Mouse (Mus musculus): ENCODE results near the gene Bax. TPM values are rescaled to one million over a fixed set of nuclear protein-coding genes. Genes with fewer than 3 reads are reported as not detected.
"Not testable (repeated sequence)": the region's sequence is repeated elsewhere in the genome, so short reads cannot be mapped to it uniquely, and the experiment has no call there.

The Bax gene
- polyA plus RNA-seq, 1 experiment from 2014 or later = 89.9 TPM

- H3K36me3 ChIP-seq (ENCODE audit: control insufficient read depth, insufficient read depth, low read length) = peaks cover 16% of the 10 kb centered on the region
- 10% methylated on average over 38 of the region's 38 CpGs for WGBS
- peaks cover 5 to 7% of the 10 kb centered on the region in 2 experiments; a peak in 2 of 4 replicates for H3K4me1 ChIP-seq (ENCODE audit: control insufficient read depth in 2 of 2, insufficient read depth in 2 of 2, low read length in 2 of 2)
- H3K27me3 ChIP-seq (ENCODE audit: control insufficient read depth, insufficient read depth, low read length) = no peaks in the 10 kb centered on the region
- peak within 1 kb of the TSS; percentile 78 for H3K9ac ChIP-seq (ENCODE audit: low read length)
- peak within 1 kb of the TSS; percentile 55 to 63 for H3K4me3 ChIP-seq (ENCODE audit: control insufficient read depth in 1 of 2, insufficient read depth in 1 of 2, low read depth in 1 of 2, low read length in 2 of 2)
- peak within 1 kb of the TSS; percentile 59 to 65; a peak in 3 of 4 replicates for H3K27ac ChIP-seq (replicated peaks in 1 of 2; ENCODE audit: control insufficient read depth in 1 of 2, insufficient read depth in 1 of 2, low read depth in 2 of 2, low read length in 2 of 2)
- peak within 1 kb of the TSS; percentile 78 for H3K4me2 ChIP-seq (ENCODE audit: low read length)
- no peaks in the 10 kb centered on the region for H3K9me3 ChIP-seq (ENCODE audit: control insufficient read depth, low read length)
- 0 out of 2 replicates have a peak, but pooled peaks have one; percentile 26 for ATAC-seq (ENCODE audit: insufficient number of reproducible peaks, insufficient read depth, low FRiP score, low read depth)
Measured at GRCm38 (mm10) chr7:45488293-45489204, 21.9 kb upstream of the Bax start, which contains the start of gene Dhdh. Gene Dhdh, minus strand, starts transcription at chr7:45488805.

GRCm38 (mm10) chr7:45487861-45488292 lies 21.2 kb upstream of the Bax start:
- no peak for ATAC-seq (ENCODE audit: insufficient number of reproducible peaks, insufficient read depth, low FRiP score, low read depth)
- Histone ChIP-seq H3K4me2 (ENCODE audit: low read length) (peak overlapping the region; percentile 78), H3K36me3 (ENCODE audit: control insufficient read depth, insufficient read depth, low read length) (peaks cover 10% of the 10 kb centered on the region), H3K9me3 (ENCODE audit: control insufficient read depth, low read length) (no peaks in the 10 kb centered on the region), H3K27me3 (ENCODE audit: control insufficient read depth, insufficient read depth, low read length) (no peaks in the 10 kb centered on the region), H3K4me3 (ENCODE audit: control insufficient read depth in 1 of 2, insufficient read depth in 1 of 2, low read depth in 1 of 2, low read length in 2 of 2) (peak overlapping the region; percentile 11 to 55; a peak in 3 of 4 replicates), H3K27ac (replicated peaks in 1 of 2; ENCODE audit: control insufficient read depth in 1 of 2, insufficient read depth in 1 of 2, low read depth in 2 of 2, low read length in 2 of 2) (peak overlapping the region in 1 of 2 experiments; percentile 65; a peak in 1 of 4 replicates), H3K9ac (ENCODE audit: low read length) (peak overlapping the region; percentile 78), H3K4me1 (ENCODE audit: control insufficient read depth in 2 of 2, insufficient read depth in 2 of 2, low read length in 2 of 2) (peaks cover 5 to 7% of the 10 kb centered on the region in 2 experiments; a peak in 2 of 4 replicates)
- WGBS = 38% methylated on average over 11 of the region's 11 CpGs

DNA sequence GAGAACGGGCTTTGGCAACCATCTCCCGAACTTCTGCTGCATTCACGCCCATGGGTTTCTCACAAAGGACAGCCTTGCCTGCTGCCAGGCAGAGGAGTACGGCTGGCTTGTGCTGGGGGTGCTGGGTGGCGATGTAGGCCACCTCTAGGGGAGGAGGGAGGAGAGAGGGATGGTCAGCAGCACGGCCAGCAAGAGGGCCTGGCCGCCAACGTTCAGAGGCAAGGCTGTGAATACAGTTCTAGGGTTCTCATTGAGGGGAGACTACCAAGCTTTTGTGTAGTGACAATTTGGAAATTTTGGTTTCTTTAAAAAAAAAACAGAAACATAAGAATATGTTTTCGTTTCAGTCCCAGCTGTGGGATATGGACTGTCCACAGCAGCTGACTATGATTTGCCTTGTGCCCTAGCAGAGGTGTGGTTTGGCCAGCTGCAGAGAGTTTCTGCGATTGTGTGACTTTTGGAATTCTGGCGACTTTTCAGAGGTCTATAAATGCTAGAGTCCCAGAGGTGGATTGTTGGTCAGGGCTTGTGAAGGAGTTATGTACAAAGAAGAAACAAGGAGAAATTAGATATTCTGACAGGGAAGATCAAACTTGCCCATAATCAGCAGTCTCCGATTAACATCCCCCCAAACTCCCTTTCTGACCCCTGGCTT lies 20.2 kb upstream of the Bax start, which contains the start of gene Gm45808:
Gm45808 (minus strand) TSS at position 51 of the 655 bp plus-strand sequence.
- ATAC-seq (ENCODE audit: insufficient number of reproducible peaks, insufficient read depth, low FRiP score, low read depth) = no peak
- no peak within 1 kb of the TSS for H3K4me2 ChIP-seq (ENCODE audit: low read length)
- H3K27me3 ChIP-seq (ENCODE audit: control insufficient read depth, insufficient read depth, low read length) = no peaks in the 10 kb centered on the region
- no peak within 1 kb of the TSS for H3K4me3 ChIP-seq (ENCODE audit: control insufficient read depth in 1 of 2, insufficient read depth in 1 of 2, low read depth in 1 of 2, low read length in 2 of 2)
- no peaks in the 10 kb centered on the region for H3K36me3 ChIP-seq (ENCODE audit: control insufficient read depth, insufficient read depth, low read length)
- H3K9ac ChIP-seq (ENCODE audit: low read length) = no peak within 1 kb of the TSS
- WGBS = 83% methylated on average over 12 of the region's 12 CpGs
- H3K9me3 ChIP-seq (ENCODE audit: control insufficient read depth, low read length) = no peaks in the 10 kb centered on the region
- H3K27ac ChIP-seq (replicated peaks in 1 of 2; ENCODE audit: control insufficient read depth in 1 of 2, insufficient read depth in 1 of 2, low read depth in 2 of 2, low read length in 2 of 2) = no peak within 1 kb of the TSS
- peaks cover 5 to 7% of the 10 kb centered on the region in 2 experiments; a peak in 2 of 4 replicates for H3K4me1 ChIP-seq (ENCODE audit: control insufficient read depth in 2 of 2, insufficient read depth in 2 of 2, low read length in 2 of 2)

GRCm38 (mm10) chr7:45486158-45486557 lies 19.5 kb upstream of the Bax start:
- H3K4me1 ChIP-seq (ENCODE audit: control insufficient read depth in 2 of 2, insufficient read depth in 2 of 2, low read length in 2 of 2) = peaks cover 5 to 7% of the 10 kb centered on the region in 2 experiments; a peak in 2 of 4 replicates
- no peak overlapping the region for H3K27ac ChIP-seq (replicated peaks in 1 of 2; ENCODE audit: control insufficient read depth in 1 of 2, insufficient read depth in 1 of 2, low read depth in 2 of 2, low read length in 2 of 2)
- no peaks in the 10 kb centered on the region for H3K27me3 ChIP-seq (ENCODE audit: control insufficient read depth, insufficient read depth, low read length)
- no peaks in the 10 kb centered on the region for H3K9me3 ChIP-seq (ENCODE audit: control insufficient read depth, low read length)
- ATAC-seq (ENCODE audit: insufficient number of reproducible peaks, insufficient read depth, low FRiP score, low read depth) = no peak
- no peak overlapping the region for H3K9ac ChIP-seq (ENCODE audit: low read length)
- H3K4me2 ChIP-seq (ENCODE audit: low read length) = no peak overlapping the region
- no peak overlapping the region for H3K4me3 ChIP-seq (ENCODE audit: control insufficient read depth in 1 of 2, insufficient read depth in 1 of 2, low read depth in 1 of 2, low read length in 2 of 2)
- 45% methylated on average over 7 of the region's 7 CpGs for WGBS
- no peaks in the 10 kb centered on the region for H3K36me3 ChIP-seq (ENCODE audit: control insufficient read depth, insufficient read depth, low read length)

- H3K9me3 ChIP-seq (ENCODE audit: control insufficient read depth, low read length); H3K9ac ChIP-seq (ENCODE audit: low read length); H3K4me1 ChIP-seq (ENCODE audit: control insufficient read depth in 2 of 2, insufficient read depth in 2 of 2, low read length in 2 of 2); H3K27me3 ChIP-seq (ENCODE audit: control insufficient read depth, insufficient read depth, low read length); H3K36me3 ChIP-seq (ENCODE audit: control insufficient read depth, insufficient read depth, low read length); H3K27ac ChIP-seq (replicated peaks in 1 of 2; ENCODE audit: control insufficient read depth in 1 of 2, insufficient read depth in 1 of 2, low read depth in 2 of 2, low read length in 2 of 2); ATAC-seq (ENCODE audit: insufficient number of reproducible peaks, insufficient read depth, low FRiP score, low read depth); H3K4me2 ChIP-seq (ENCODE audit: low read length); H3K4me3 ChIP-seq (ENCODE audit: control insufficient read depth in 1 of 2, insufficient read depth in 1 of 2, low read depth in 1 of 2, low read length in 2 of 2): not testable (repeated sequence)
- 93% methylated on average over 5 of the region's 5 CpGs for WGBS
Measured at GRCm38 (mm10) chr7:45484985-45485384, 18.3 kb upstream of the Bax start.

- H3K36me3 ChIP-seq (ENCODE audit: control insufficient read depth, insufficient read depth, low read length) = no peaks in the 10 kb centered on the region
- H3K9me3 ChIP-seq (ENCODE audit: control insufficient read depth, low read length) = no peaks in the 10 kb centered on the region
- no peaks in the 10 kb centered on the region for H3K4me1 ChIP-seq (ENCODE audit: control insufficient read depth in 2 of 2, insufficient read depth in 2 of 2, low read length in 2 of 2)
- no peak for ATAC-seq (ENCODE audit: insufficient number of reproducible peaks, insufficient read depth, low FRiP score, low read depth)
- H3K27me3 ChIP-seq (ENCODE audit: control insufficient read depth, insufficient read depth, low read length) = no peaks in the 10 kb centered on the region
- no peak overlapping the region for H3K4me2 ChIP-seq (ENCODE audit: low read length)
- H3K4me3 ChIP-seq (ENCODE audit: control insufficient read depth in 1 of 2, insufficient read depth in 1 of 2, low read depth in 1 of 2, low read length in 2 of 2) = no peak overlapping the region
- no peak overlapping the region for H3K27ac ChIP-seq (replicated peaks in 1 of 2; ENCODE audit: control insufficient read depth in 1 of 2, insufficient read depth in 1 of 2, low read depth in 2 of 2, low read length in 2 of 2)
- 65% methylated on average over 1 of the region's 1 CpGs for WGBS
- no peak overlapping the region for H3K9ac ChIP-seq (ENCODE audit: low read length)
Measured at GRCm38 (mm10) chr7:45482166-45482565, 15.5 kb upstream of the Bax start.

DNA sequence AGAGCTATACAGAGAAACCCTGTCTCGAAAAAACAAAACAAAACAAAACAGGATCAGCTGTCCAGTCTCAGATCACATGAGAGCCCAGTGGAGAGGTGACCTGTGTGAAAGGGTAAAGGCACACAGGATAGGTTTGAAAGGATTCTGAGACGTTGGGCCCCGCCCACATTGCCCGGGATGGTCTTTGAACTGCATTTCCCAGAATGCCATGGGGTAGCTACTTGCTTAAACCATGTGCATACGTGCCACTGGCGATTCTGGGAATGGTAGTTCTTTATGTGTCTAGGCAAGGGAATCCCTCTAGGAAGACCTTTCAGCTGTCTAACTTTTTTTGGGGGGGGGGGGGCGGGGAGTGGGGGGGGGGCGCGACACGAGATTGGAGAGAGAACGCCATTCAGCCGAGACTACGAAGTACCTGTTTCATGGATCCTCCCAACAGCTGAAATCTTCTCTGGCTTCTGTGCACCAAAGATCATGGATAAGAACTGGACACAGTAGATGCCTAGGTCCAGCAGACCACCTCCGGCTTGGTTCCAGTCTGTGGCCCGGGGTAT lies 14.8 kb upstream of the Bax start, which contains the start of gene Tulp2:
Tulp2 (plus strand) TSS at position 504 of the 554 bp plus-strand sequence.
- Histone ChIP-seq H3K4me1 (ENCODE audit: control insufficient read depth in 2 of 2, insufficient read depth in 2 of 2, low read length in 2 of 2) (no peaks in the 10 kb centered on the region), H3K9ac (ENCODE audit: low read length) (no peak within 1 kb of the TSS), H3K4me3 (ENCODE audit: control insufficient read depth in 1 of 2, insufficient read depth in 1 of 2, low read depth in 1 of 2, low read length in 2 of 2) (no peak within 1 kb of the TSS), H3K9me3 (ENCODE audit: control insufficient read depth, low read length) (no peaks in the 10 kb centered on the region), H3K36me3 (ENCODE audit: control insufficient read depth, insufficient read depth, low read length) (no peaks in the 10 kb centered on the region), H3K4me2 (ENCODE audit: low read length) (no peak within 1 kb of the TSS), H3K27me3 (ENCODE audit: control insufficient read depth, insufficient read depth, low read length) (no peaks in the 10 kb centered on the region), H3K27ac (replicated peaks in 1 of 2; ENCODE audit: control insufficient read depth in 1 of 2, insufficient read depth in 1 of 2, low read depth in 2 of 2, low read length in 2 of 2) (no peak within 1 kb of the TSS)
- WGBS = 53% methylated on average over 15 of the region's 15 CpGs
- ATAC-seq (ENCODE audit: insufficient number of reproducible peaks, insufficient read depth, low FRiP score, low read depth) = no peak
